Mouse (Mus musculus) lung, embryonic 16.5 days (tissue): ENCODE results near the gene Ppfia1. TPM values are rescaled to one million over a fixed set of nuclear protein-coding genes. Genes with fewer than 3 reads are reported as not detected.

ENCODE experiments used
- ATAC-seq: fragments of 200-750 bp; cut with Nextera tagmentation; 2 replicates; pipeline ENCODE4 v1.8.0; 2017; ENCODE audit warnings: low read depth, mild to moderate bottlenecking, moderate library complexity
- H3K27ac ChIP-seq: fragments of 300-500 bp; sonication (generic); 2 replicates; pipeline ENCODE4 v1.5.1; 2014; ENCODE audit warnings: mild to moderate bottlenecking, control low read depth, low read length
- H3K27me3 ChIP-seq: fragments of 300-500 bp; sonication (generic); 2 replicates; pipeline ENCODE4 v1.6.1; 2014; ENCODE audit warnings: low read depth, low read length, mixed read lengths; ENCODE audit not compliant: control insufficient read depth, insufficient read depth
- H3K36me3 ChIP-seq: fragments of 300-500 bp; sonication (generic); 2 replicates; pipeline ENCODE4 v1.6.1; 2014; ENCODE audit warnings: low read length; ENCODE audit not compliant: control insufficient read depth, insufficient read depth
- H3K4me1 ChIP-seq: fragments of 300-500 bp; sonication (generic); replicated peaks from 2 replicates; pipeline ENCODE4 v1.6.1; 2014; ENCODE audit warnings: low read length, mixed read lengths; ENCODE audit not compliant: control insufficient read depth, insufficient read depth
- H3K4me2 ChIP-seq: fragments of 300-500 bp; sonication (generic); 2 replicates; pipeline ENCODE4 v1.6.1; 2014; ENCODE audit warnings: low read depth, low read length, control low read depth
- H3K4me3 ChIP-seq: fragments of 300-500 bp; sonication (generic); 2 replicates; pipeline ENCODE4 v1.5.1; 2014; ENCODE audit warnings: mild to moderate bottlenecking, low read length, control low read depth
- H3K9ac ChIP-seq: fragments of 300-500 bp; sonication (generic); 2 replicates; pipeline ENCODE4 v1.6.1; 2014; ENCODE audit warnings: low read length, control low read depth
- H3K9me3 ChIP-seq: fragments of 300-500 bp; sonication (generic); 2 replicates; pipeline ENCODE4 v1.6.1; 2016; ENCODE audit warnings: low read length; ENCODE audit not compliant: control insufficient read depth
- WGBS: fragments of 180-500 bp; shearing (Covaris S2); extraction: QIAGEN DNeasy Blood & Tissue Kit; methylation state at CpG from one replicate; pipeline ENCODE4 v1.1.7; 2014; 5-methylcytosine and 5-hydroxymethylcytosine counted together
- polyA plus RNA-seq: library from polyadenylated mRNA; unstranded; fragments of >200 nt; fragmentation: Nextera tagmentation; extraction: Ambion mirVana; gene quantifications from 2 replicates; pipeline ENCODE4 v1.2.1, GENCODE M21; 2015

Gene Ppfia1
- polyA plus RNA-seq, 1 experiment from 2014 or later: 25.9 TPM

GRCm38 (mm10) chr7:144536367-144536766 is 17.2 kb downstream of the Ppfia1 start:
- Histone ChIP-seq H3K4me3 (no peak overlapping the region), H3K9me3 (no peaks in the 10 kb centered on the region), H3K4me2 (no peak overlapping the region), H3K9ac (no peak overlapping the region), H3K36me3 (no peaks in the 10 kb centered on the region), H3K4me1 (peaks cover 10% of the 10 kb centered on the region), H3K27me3 (no peaks in the 10 kb centered on the region), H3K27ac (no peak overlapping the region)
- 79% methylated on average over 3 of the region's 3 CpGs for WGBS
- ATAC-seq: no peak

DNA sequence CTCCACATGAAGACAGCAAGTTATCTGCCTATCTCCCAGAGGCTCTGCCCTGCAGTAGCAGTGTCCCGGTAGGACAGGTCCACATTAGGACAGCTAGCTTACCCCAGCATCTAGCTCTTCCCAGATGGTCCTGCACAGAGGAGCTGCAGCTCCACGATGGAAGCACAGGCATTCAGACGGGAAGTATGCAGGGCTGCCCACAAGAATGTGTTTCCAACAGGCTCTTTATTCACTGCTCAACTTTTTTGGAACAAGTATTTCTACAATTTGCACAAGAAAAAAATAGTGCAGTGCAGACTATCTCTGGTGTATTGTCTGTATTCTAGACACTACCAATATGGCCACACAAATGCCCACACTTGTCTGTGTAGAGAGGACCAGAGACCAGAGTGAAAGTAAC is 18.8 kb downstream of the Ppfia1 start:
- Histone ChIP-seq H3K27ac (no peak overlapping the region), H3K9me3 (no peaks in the 10 kb centered on the region), H3K27me3 (no peaks in the 10 kb centered on the region), H3K4me1 (peaks cover 10% of the 10 kb centered on the region), H3K9ac (no peak overlapping the region), H3K4me3 (no peak overlapping the region), H3K36me3 (no peaks in the 10 kb centered on the region), H3K4me2 (no peak overlapping the region)
- WGBS: 66% methylated on average over 3 of the region's 3 CpGs
- no peak for ATAC-seq

DNA sequence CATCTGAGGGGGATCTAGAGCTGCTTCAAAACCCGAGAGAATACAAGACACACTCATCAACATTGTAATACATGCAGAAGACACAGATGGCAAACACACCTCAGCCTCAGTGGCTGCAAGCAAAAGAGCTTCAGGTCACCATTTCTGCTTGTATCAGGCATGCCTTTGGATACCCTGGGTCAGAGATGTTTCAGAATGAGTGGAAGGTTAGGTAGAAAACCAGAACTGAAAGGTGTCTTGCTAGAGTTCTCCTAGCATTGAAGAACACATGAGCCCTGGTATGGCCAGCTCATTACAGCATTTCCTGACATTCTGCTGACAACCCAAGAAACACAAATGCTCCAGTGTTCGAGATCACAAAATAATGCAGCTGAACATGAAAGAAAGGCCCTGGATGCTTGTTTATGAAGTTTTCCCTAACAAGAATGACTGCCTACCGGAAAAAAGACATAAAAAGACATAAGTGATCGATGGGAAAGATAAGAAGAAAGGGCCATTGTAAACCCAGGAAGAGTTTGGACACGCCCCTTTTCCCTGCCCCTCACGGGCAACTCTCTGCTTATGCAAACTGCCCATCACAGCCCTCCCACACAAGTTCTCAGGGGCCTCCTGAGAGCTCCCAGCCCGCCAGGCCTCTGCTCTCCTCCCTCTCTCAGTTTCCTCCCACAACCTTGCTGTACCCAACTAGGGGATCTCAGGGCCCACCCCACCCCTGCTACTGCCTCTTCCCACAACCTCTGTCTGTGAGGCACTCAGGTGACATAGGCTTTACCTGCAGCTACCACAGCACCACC is 21.7 kb downstream of the Ppfia1 start:
- peaks cover 8% of the 10 kb centered on the region; the same call in 1 of the 2 replicates for H3K4me1 ChIP-seq
- H3K36me3 ChIP-seq: no peaks in the 10 kb centered on the region
- no peak overlapping the region for H3K27ac ChIP-seq
- no peak overlapping the region for H3K4me2 ChIP-seq
- no peaks in the 10 kb centered on the region for H3K27me3 ChIP-seq
- no peak overlapping the region for H3K9ac ChIP-seq
- no peaks in the 10 kb centered on the region for H3K9me3 ChIP-seq
- H3K4me3 ChIP-seq: no peak overlapping the region
- WGBS: 22% methylated on average over 7 of the region's 7 CpGs
- ATAC-seq: 0 out of 2 replicates have a peak, but pooled peaks have one; percentile 31

- no peak overlapping the region for H3K27ac ChIP-seq
- no peaks in the 10 kb centered on the region for H3K36me3 ChIP-seq
- H3K9me3 ChIP-seq: no peaks in the 10 kb centered on the region
- no peak overlapping the region for H3K9ac ChIP-seq
- WGBS: 73% methylated on average over 3 of the region's 3 CpGs
- ATAC-seq: no peak
- no peaks in the 10 kb centered on the region for H3K27me3 ChIP-seq
- no peak overlapping the region for H3K4me2 ChIP-seq
- no peak overlapping the region for H3K4me3 ChIP-seq
- H3K4me1 ChIP-seq: peaks cover 8% of the 10 kb centered on the region; the same call in 1 of the 2 replicates
These were observed 23.7 kb downstream of the Ppfia1 start for GRCm38 (mm10) chr7:144529851-144530250.

GRCm38 (mm10) chr7:144527723-144528221 is 25.8 kb downstream of the Ppfia1 start:
- no peak overlapping the region for H3K4me2 ChIP-seq
- no peaks in the 10 kb centered on the region for H3K27me3 ChIP-seq
- no peak overlapping the region for H3K9ac ChIP-seq
- H3K27ac ChIP-seq: no peak overlapping the region
- no peak overlapping the region for H3K4me3 ChIP-seq
- 0 out of 2 replicates have a peak, but pooled peaks have one; percentile 28 for ATAC-seq
- no peaks in the 10 kb centered on the region for H3K9me3 ChIP-seq
- 27% methylated on average over 1 of the region's 1 CpGs for WGBS
- no peaks in the 10 kb centered on the region for H3K36me3 ChIP-seq
- peaks cover 8% of the 10 kb centered on the region; the same call in 1 of the 2 replicates for H3K4me1 ChIP-seq

DNA sequence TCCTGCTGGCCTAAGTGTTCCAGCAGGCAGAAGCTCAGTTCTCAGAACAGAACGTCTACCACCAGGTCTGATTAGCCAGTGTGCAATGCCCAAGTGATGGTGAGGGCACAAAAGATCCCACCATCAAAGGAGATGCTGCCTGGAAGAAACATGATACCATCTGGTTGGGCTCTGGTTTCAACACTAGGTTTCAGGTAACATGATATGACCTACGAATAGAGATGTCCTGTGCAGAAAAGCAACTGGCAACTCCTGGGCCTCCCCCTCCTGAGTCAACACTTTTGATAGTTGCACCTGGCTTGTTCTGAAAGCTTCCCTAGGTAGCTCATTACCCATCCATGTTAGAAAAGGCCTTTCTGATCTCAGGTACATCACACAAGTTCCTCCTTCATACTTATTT is 26.9 kb downstream of the Ppfia1 start:
- Histone ChIP-seq H3K36me3 (no peaks in the 10 kb centered on the region), H3K4me3 (no peak overlapping the region), H3K4me1 (0 out of 2 replicates have a peak, but pooled peaks cover 2% of the 10 kb centered on the region), H3K27ac (no peak overlapping the region), H3K4me2 (no peak overlapping the region), H3K9me3 (no peaks in the 10 kb centered on the region), H3K27me3 (no peaks in the 10 kb centered on the region), H3K9ac (no peak overlapping the region)
- WGBS: 25% methylated on average over 2 of the region's 2 CpGs
- ATAC-seq: no peak

- H3K4me3 ChIP-seq: no peak overlapping the region
- H3K4me1 ChIP-seq: 0 out of 2 replicates have a peak, but pooled peaks cover 2% of the 10 kb centered on the region
- H3K9me3 ChIP-seq: no peaks in the 10 kb centered on the region
- 74% methylated on average over 6 of the region's 6 CpGs for WGBS
- H3K9ac ChIP-seq: no peak overlapping the region
- no peak overlapping the region for H3K4me2 ChIP-seq
- ATAC-seq: no peak
- peaks cover 6% of the 10 kb centered on the region; the same call in 1 of the 2 replicates for H3K36me3 ChIP-seq
- no peak overlapping the region for H3K27ac ChIP-seq
- no peaks in the 10 kb centered on the region for H3K27me3 ChIP-seq
These were observed 28.9 kb downstream of the Ppfia1 start for GRCm38 (mm10) chr7:144524427-144525191.

GRCm38 (mm10) chr7:144523415-144523814 is 30.1 kb downstream of the Ppfia1 start:
- peaks cover 17% of the 10 kb centered on the region for H3K36me3 ChIP-seq
- H3K4me3 ChIP-seq: no peak overlapping the region
- no peak for ATAC-seq
- H3K9ac ChIP-seq: no peak overlapping the region
- no peaks in the 10 kb centered on the region for H3K9me3 ChIP-seq
- no peak overlapping the region for H3K27ac ChIP-seq
- no peak overlapping the region for H3K4me2 ChIP-seq
- no peaks in the 10 kb centered on the region for H3K27me3 ChIP-seq
- WGBS: 65% methylated on average over 3 of the region's 3 CpGs
- 0 out of 2 replicates have a peak, but pooled peaks cover 2% of the 10 kb centered on the region for H3K4me1 ChIP-seq

GRCm38 (mm10) chr7:144521927-144522326 is 31.6 kb downstream of the Ppfia1 start:
- Histone ChIP-seq H3K4me3 (no peak overlapping the region), H3K9ac (no peak overlapping the region), H3K4me1 (no peaks in the 10 kb centered on the region), H3K36me3 (peaks cover 22% of the 10 kb centered on the region), H3K27ac (no peak overlapping the region), H3K4me2 (no peak overlapping the region), H3K27me3 (no peaks in the 10 kb centered on the region), H3K9me3 (no peaks in the 10 kb centered on the region)
- WGBS: 83% methylated on average over 2 of the region's 2 CpGs
- ATAC-seq: no peak
